Mouse (Mus musculus): ENCODE measurements around the gene Bmx.

The Bmx gene

GRCm38 (mm10) chrX:164175780-164176179, 82.2 kb downstream of the Bmx start:
- DNase-seq (ENCODE audit: low read depth in 2 of 2, low spot score in 2 of 2): no peak

- DNase-seq (ENCODE audit: low read depth in 2 of 2, low spot score in 2 of 2): no peak
These were observed 82.7 kb downstream of the Bmx start for GRCm38 (mm10) chrX:164175311-164175710.

- DNase-seq (ENCODE audit: low read depth in 2 of 2, low spot score in 2 of 2): no peak
These were observed 84.1 kb downstream of the Bmx start for GRCm38 (mm10) chrX:164173880-164174279.

GRCm38 (mm10) chrX:164171034-164171433, 87.0 kb downstream of the Bmx start:
- no peak for DNase-seq (ENCODE audit: low read depth in 2 of 2, low spot score in 2 of 2)

DNA sequence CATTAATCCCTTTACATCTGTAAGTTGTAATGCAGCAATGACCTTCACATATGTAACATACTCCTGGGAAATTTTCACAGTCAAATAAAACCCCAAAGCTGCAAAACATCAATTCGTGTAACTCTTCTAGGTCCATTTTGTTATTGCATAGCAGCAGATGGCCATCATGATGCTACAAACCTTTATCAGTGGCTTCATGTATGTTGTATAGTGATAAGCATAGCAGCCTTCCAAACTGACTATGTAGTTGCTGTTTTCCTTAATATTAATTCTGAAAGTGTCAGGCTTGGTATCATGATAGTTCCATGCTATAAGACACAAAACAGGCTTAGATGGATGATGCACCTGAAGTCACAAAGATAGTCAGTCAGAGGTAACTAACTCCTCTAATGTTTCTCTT, 93.3 kb downstream of the Bmx start:
- no peak for DNase-seq (ENCODE audit: low read depth in 2 of 2, low spot score in 2 of 2)

DNA sequence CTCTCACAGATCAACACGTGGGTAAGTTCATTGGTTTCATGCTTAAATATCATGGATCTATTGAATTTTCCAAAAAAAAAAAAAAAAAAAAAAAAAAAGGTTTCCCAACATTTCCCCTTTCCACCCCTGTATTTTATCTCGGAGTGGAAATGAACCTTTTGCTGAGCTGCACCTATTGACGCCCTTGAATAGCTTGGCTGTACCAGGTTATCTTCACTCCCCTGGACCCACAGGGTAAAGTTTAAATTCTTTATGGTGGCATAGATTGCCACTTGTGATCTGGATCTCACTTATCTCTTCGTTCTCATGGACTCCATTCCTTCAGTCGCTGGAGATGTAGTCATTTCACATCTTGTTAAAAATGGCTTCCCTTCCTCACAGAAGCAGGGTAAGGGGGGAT, 103.4 kb downstream of the Bmx start:
- no peak for DNase-seq (ENCODE audit: low read depth in 2 of 2, low spot score in 2 of 2)

DNA sequence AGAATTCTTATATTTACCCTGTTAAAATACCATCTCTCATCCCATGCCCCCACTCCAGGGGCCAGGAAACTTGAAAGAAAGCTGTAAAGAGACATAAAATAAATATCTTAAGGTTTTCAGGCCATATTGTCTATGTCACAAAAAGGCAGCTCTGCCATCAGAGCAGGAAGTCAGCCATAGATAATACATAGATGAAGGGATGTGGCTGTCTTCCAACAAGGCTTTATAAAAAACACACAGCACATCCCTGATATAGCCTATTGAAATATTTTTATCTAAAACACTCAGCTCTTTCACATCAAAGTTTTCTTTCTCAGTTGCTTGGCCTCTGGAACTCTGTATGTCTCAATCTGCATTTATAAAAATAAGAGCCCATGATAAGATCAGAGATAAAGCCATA, 104.4 kb downstream of the Bmx start:
- DNase-seq (ENCODE audit: low read depth in 2 of 2, low spot score in 2 of 2): no peak

- DNase-seq (ENCODE audit: low read depth in 2 of 2, low spot score in 2 of 2): no peak
These were observed 105.3 kb downstream of the Bmx start for GRCm38 (mm10) chrX:164152703-164153102.

DNA sequence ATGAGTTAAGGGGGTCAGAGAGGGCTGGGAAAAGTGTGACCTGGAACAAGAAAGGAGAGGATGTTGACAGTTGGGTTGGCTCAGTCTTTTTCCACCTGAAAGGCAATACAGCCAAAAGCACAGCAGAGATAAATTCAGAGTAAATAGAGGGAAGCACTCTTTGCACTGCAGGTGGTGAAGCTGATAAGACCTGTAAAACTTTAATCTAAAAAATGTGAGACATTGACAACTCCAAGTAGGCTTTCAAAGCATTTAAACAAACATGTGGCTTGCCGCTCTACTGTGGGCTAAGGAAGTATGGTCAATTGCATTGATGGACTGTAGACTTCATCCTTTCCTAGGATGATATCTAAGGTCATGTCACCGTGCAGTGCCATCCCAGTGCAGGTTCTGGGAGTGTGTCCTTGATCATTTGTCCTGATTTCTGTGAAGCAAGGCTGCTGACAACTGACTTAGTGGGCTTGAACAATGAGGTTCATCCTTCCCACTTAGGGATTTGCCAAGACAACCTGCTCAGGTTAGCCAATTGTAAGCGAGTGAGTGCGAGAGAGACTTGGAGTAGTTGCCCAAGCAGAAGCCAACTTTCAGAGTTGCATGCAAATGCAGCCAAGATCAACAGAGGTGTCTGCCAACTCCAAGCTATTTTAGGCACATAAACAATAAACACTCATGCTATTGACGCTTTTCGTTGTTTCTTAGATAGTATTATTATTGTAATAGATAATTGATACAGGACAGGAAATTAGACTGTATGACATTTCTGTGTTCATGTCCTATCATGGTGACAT, 112.3 kb downstream of the Bmx start:
- no peak for DNase-seq (ENCODE audit: low read depth in 2 of 2, low spot score in 2 of 2)
